Mouse (Mus musculus) adipocyte (in vitro differentiated cells): ENCODE results near the gene Pqbp1.
"Not testable (repeated sequence)": the region's sequence is repeated elsewhere in the genome, so short reads cannot be mapped to it uniquely, and the experiment has no call there.

ENCODE experiments used
- DNase-seq: peaks from one replicate; pipeline ENCODE4 v3.0.0-alpha.2; 2016; ENCODE audit warnings: low spot score

The Pqbp1 gene

DNA sequence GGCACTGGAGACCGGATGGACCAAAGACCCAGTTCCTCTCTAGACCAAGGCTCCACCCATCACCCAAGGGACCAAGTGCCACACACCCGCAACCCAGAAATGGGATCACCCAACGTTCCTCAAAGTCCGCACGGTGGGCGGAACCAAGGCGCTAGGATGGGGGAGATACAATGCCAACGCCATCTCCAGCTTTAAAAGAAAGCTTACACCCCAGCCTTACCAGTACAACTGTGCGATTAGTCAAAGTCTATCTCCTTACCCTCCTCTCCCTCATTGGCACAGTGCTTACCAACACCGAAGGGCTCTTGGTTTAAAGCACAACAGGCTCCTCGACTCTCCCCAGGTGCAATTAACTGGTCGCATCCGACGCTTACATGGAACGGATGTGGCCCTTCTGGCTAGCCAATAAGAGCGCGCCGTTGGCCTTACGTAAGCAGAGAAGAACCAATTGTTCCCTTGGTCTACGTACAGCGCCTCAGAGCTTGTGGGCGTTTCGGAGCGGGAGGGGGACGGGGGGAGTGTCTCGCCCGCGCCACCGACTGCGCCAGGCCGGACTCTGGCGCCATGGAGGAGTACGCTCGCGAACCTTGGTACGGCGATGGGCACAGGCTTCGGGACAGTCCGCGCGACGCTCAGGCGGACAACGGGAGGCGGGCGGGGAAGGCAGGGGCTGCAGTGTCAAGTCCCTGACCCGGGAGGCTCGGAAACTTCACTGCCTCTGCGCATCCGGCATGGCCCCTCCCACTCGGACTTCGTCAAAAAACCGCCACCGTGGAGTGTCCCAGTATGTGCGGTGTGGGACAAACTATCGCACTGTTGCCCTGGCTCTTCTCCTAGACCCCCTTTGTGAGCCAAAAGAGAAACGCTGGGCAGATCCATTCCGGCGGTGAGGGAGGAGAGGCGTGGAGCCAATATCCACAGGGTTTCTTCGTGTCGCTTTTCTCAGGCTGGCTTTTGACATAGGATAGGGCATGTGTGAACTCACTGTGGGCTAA is at the start of gene Pqbp1, which contains the start of gene Timm17b:
Gene Pqbp1 (minus strand): TSS at position 390 of the 995 bp plus-strand sequence.
Gene Timm17b (plus strand): TSS at position 478 of the 995 bp plus-strand sequence.
- peak; percentile 96 for DNase-seq

DNA sequence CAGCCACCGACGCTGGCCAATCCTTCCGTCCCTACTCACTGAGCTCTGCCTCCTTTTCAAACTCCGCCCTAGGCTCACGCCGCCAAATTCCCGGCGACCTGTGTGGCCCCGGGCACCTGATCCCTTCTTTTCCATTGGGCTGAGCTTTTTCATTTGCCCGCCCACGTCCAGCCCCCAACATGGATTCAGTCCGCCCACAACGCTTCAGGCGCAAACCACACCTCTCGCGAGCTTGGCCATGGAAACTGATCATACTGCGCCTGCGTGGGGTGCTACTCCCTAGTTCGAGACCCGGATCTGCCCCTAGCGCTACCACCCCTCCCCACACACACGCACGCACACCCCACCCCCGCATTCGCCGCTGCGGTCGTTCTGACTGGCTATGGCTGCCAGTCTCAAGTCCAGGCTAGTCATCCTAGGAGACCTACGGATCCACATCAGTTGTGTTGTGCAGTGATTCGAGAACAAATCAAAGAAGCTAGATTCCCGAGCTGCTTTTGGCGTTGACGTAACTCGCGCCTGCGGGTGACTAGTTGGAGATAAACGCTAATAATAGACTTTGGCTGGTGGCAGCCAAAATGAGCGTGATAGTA is 48.9 kb upstream of the Pqbp1 start:
- DNase-seq = peak; percentile 98

DNA sequence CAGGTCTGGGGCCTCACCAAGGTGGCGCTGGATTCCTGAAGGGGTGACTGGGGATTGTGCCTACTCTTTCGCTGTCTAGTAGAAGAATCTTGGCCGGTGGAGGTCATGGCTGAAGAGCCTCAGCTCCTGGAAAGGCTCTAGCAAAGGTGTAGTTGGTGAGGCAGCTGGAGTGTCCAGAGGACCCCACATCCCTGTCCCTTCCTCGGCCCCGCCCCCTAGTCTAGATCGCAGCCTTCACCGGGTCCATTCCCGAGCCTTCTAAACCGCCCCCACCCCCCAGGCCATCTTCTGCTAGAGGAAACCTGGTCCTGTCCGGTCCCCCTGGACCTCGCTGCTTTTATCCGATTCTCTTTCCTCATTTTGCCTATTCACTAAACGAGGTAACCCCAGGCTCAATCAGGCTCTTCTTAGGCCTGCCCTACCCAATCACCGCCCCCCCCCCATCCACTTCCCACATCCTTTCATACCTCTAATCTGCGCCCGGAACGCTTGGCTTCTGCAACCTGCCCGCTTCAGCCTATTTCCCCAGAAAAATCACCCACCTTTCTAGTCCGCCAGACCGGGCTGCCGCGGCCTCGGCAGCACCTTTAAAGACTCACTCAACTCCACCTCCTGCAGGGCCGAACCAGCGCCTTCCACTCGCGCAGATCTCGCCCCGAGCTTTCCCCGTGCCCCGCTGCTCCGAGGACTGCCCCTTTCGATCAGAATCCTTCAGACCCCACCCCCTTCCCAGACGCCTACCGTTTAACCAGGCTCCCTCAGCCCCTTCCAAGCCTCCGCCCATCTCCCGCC is 48.2 kb upstream of the Pqbp1 start, which contains the start of gene Hdac6:
Gene Hdac6 (minus strand): TSS at position 782 of the 792 bp plus-strand sequence.
- no peak for DNase-seq

DNA sequence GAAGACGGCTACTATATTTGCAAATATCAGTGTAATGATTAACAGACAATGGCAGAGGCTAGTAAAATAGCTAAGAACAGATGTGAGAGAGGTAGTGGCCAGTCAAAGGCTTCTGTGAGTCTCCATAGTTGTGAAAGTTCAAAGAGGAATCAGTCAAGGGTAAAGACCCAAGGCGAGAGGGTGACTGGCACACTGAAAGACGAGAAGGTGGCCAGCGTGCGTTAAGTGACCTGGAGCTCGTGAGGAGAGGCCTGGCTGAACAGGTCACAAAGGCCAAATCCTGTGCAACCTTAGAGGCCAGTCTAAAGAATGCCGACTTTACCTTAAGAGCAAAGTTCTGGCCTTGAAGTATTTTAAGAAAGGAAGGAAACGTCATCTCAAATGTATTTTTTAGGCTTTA is 46.5 kb upstream of the Pqbp1 start:
- DNase-seq = no peak

DNA sequence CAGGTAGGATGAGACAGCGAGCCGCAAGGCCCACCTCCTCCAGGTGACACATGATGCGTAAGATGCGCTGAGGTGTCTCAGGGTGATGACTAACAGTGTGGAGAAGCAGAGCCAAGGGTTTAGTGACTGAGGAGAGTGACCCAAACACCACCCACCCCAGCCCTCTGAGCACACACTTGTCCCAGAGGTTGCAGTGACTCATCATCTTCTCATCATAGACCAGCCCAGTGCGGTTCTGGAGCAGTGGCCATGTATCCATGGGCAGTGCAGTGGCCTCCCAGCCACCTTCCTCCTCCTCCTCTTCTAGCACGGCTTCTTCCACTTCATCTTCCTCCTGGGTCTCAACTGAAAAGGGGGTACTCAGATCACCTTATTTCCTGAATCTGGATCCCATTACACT is 38.6 kb upstream of the Pqbp1 start:
- DNase-seq = no peak

DNA sequence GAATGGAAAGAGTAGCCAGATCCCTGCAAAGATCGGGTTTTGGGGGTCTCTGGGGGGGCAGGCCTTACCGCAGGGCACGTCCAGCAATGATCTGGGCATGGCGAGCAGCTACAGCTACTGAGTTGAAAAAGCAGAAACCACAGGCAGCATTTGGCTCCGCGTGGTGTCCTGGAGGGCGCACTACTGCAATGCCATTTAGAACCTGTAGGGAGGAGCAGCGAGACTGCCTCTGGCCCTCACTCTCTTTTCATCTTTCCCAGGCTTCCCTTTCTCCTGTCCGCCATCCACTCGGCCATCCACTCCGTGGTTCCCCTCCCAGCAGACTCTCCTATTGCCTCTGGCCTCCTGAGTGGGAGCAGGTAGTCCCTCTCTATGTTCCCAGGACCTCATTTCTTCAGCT is 37.8 kb upstream of the Pqbp1 start:
- DNase-seq = no peak

DNA sequence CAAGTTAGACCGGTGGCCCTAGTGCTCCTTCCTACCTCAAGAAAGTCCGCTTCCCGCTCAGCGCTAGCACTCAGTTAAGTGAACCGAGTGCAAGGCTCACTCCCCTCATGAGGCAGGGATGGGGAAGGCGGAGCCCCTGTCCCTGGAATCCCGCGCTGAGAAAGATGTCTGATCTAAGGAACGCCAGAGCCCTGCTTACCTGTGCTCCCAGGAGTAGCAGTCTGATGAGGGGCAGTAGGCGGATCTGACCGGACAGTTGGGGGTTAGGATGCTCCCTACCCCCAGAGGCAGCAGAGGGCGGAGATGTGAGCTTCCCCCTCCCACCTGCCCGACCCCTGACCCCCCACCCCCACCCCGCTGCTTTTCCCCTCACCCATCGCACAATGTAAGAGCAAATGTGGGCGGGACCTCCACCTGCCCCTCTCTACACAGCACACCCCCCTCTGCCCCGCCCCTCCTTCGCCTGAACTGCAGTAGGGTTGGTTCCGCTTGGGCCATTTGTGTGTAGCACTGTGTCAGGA is 29.3 kb upstream of the Pqbp1 start, which contains the start of gene Eras:
Gene Eras (minus strand): TSS at position 338 of the 521 bp plus-strand sequence.
- no peak for DNase-seq

DNA sequence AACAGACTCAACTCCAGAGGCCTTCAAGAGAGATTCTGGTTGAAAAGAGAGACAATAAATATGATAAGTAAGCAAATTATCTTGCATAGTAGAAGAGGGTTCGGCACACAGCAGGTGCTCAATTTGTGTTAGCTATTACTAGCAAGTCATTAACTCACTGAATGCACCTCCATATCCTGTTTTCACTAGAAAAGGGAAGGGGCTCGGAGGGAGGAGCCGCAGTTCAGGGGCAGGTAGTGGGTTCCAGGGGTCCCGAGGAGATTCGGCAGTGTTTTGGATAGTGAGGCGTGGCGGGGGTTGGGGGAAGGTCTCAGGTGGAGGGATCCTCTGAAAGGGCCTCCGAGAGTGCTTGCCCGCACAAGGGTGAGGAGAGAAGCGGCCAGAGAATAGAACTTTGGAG is 28.0 kb upstream of the Pqbp1 start:
- no peak for DNase-seq

DNA sequence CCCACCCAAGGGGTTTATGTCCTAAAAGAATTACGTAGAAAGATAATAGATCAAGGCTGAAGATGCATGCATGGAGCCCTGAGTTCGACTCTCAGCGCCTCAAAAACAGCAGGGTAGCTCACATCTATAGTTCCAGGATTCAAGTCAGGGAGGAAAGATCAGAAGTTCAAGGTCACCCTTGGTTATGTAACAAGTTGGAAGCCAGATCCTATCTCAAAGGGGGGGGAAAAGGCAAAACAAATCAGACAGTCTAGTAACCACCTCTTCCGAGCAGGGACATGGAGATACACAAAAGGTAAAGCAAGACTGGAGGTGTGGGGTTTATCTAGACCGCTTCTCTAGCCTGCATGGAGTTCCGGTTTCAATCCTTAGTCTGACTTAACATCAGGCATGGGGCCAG is 27.2 kb upstream of the Pqbp1 start:
- no peak for DNase-seq

DNA sequence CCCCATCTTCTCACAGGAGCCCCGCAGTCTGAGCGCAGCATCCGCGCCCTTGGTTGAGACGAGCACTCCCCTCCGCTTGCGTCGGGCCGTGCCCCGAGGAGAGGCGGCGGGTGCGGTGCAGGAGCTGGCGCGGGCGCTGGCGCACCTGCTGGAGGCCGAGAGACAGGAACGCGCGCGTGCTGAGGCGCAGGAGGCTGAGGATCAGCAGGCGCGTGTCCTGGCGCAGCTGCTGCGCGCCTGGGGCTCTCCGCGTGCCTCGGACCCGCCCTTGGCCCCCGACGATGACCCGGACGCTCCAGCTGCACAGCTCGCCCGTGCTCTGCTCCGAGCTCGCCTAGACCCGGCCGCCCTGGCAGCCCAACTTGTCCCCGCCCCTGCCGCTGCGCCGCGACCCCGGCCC is 23.0 kb upstream of the Pqbp1 start:
- DNase-seq = no peak

DNA sequence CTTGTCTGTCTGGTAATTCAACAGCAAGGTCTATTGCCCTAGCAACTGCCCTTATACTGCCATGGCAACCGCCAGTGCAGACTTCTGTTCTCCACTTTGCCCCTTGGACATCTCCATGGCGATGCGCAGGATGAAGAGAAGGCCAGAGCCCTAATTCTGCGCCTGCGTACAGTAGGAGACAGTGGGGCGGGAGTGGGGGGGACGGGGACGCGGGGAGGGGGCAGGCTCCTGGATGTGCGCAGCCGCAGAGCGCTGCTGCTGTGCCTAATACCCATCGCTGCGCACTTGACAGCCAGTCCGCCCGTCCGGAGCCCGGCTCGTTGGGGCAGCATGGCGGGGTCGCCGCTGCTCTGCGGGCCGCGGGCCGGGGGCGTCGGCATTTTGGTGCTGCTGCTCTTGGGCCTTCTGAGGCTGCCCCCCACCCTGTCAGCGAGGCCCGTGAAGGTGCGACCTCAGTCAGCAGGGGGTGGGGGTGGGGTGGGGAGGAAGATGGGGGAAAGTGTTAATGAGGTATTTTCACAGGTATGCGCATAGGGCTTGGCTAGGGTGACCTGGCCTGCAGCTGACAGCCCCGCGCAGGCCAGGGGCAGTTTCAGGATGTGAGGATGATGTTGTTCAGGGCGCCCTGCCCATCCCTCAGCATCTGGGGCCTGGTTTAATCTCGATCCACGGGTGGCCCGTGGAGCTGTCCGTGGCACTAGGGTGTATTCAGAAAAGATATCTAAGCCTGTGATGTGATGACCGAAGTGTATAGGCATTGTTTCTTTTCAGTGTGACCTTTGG is 20.7 kb upstream of the Pqbp1 start, which contains the start of gene Pcsk1n:
Gene Pcsk1n (plus strand): TSS at position 222 of the 783 bp plus-strand sequence.
- no peak for DNase-seq

DNA sequence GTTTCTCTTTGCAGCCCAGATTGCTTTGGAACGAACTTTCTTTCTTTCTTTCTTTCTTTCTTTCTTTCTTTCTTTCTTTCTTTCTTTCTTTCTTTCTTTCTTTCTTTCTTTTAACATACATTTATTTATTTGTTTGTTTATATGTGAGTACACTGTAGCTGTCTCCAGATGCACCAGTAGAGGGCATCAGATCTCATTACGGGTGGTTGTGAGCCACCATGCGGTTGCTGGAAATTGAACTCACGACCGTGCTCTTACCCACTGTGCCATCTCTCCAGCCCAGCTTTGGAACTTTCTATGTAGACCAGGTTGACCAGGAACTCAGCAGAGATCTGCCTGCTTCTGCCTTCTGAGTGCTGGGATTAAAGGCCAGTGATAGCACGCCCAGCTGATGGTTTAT is 18.9 kb upstream of the Pqbp1 start:
- DNase-seq = not testable (repeated sequence)

DNA sequence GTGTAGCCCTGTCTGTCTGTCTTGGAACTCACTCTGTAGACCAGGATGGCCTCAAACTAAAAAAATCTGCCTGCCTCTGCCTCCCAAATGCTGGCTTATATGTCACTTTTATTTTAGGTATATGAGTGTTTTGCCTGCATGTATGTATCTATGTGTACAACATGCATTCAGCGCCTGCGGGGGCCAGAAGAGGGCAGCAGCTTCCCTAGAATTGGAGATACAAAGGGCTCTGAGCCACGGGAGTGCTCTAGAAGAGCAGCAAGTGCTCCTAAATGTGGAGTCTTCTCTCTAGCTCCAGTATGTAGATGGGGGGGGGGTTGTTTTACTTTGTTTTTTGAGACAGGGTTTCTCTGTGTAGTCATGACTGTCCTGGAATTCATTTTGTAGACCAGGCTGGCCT is 16.6 kb upstream of the Pqbp1 start:
- DNase-seq = not testable (repeated sequence)

DNA sequence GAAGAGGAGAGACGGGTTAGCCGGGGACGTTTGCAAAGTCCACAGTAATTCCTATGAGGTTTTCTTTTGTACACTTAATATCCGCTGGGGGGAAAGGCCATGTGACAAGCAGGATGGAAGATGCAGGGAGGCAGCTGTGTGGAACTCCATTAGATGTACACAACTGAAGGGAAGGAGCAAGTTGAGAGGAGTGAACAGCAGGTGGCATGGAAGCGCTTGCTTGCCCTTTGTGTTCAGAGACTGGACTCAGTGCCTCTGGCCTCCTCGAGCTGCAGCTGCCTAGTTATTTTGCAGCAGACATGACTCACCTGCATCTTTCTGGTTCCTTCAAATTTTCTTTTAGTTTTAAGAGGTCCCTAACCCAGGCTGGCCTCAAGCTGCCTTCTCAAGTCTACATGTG is 11.4 kb upstream of the Pqbp1 start:
- peak; percentile 34 for DNase-seq

DNA sequence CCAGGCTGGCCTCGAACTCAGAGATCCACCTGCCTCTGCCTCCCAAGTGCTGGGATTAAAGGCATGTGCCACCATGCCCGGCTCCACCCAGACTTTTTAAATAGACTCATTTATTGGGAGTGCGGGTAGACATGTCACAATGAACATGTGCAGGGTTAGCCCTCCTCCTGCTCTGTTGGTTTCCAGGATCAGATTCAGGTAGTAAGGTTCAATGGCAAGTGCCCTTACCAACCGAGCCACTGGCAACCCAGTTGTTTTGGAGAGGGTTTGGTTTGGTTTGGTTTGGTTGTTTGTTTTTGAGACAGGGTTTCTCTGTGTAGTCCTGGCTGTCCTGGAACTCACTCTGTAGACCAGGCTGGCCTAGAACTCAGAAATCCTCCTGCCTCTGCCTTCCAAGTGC is 10.2 kb upstream of the Pqbp1 start, which contains the start of gene Gm10490:
Gene Gm10490 (plus strand): TSS at position 301 of the 400 bp plus-strand sequence.
- DNase-seq = not testable (repeated sequence)

DNA sequence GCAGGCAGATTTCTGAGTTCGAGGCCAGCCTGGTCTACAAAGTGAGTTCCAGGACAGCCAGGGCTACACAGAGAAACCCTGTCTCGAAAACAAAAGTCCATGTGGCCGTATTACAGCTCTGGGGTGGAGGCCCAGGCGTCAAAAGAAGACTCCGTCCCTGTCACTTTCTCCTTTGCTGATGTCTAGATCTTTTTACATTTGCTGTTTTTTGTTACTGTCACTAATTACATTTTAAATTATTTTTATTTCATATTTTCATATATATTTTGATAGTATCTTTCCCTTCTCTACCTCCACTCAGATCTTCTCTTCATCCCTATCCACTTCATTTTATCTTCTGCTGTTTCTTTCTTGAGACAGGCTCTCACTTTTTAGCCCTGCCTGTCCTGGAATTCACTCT is 8.7 kb upstream of the Pqbp1 start, which contains the start of gene Gm10491:
Gene Gm10491 (minus strand): TSS at position 101 of the 400 bp plus-strand sequence.
- no peak for DNase-seq

DNA sequence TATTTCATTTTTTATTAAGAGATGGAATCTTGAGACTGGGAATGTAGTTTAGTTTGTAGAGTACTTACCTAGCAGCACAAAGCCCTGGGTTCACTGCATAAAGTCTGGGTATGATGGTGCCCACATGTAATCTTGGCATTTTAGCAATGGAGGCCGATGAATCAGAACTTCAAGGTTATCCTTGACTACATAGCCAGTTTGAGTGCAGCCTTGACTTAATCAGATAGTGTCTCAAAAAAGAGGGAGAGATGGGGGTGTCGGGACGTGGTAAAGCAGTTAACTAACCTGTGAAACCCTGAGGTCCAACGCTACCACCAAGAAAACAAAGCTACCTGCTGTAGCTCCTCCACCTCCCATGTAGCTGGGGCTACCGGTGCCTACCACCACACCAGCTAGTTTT is 5.4 kb upstream of the Pqbp1 start:
- no peak for DNase-seq

DNA sequence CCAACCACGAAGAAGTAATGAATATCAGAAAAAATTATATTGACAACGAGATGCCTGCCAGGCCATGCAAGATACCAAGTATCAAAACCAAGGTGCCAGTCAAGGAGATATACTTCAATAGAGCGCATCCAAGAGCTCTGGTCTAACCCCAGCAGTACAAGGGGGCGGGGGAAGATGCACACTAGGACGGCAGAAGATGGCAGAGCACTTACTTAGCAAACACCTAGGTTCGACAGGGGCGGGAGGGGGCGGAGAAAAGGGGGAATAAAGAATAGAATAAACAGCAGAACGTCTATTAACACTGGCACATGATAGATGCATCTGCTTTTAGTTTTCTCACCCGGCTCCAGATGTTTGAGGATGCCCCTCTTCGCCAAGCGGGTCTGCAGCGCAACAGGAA is 858 bp downstream of the Pqbp1 start:
- no peak for DNase-seq

DNA sequence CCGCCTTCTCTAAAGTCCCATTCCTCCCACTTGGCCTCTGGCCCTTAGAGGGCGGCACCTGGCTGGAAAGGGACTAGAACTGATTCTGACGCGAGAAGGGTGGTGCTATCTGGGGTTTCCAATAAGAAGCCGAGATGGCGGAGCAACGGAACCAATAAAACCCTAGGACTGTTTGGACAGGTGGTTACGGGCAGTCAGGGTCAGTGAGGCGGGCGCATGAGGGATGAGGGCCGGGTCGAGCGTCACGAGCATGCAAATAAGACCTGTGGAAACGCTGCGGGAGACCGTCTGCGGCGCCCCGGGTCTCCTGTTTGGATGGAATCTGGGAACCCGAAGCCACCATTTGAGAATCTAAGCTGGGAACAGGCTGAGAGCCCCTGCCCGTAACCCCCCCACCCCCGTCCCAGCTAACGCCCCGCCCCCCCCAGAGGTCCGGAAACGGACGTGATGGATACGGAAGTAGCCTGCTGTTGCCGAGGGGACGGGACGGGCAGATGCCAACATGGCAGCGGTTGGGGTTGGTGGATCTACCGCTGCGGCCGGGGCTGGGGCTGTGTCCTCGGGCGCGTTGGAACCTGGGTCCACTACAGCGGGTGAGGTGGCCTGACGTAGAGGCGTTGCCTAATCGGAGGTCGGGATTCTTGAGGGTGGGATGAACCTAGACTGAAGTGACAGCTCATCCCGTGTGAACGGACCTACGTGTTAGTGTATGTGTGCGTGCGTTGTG is 15.1 kb downstream of the Pqbp1 start, which contains the start of gene Slc35a2:
Gene Slc35a2 (plus strand): TSS at position 188 of the 727 bp plus-strand sequence.
- DNase-seq = peak; percentile 96

DNA sequence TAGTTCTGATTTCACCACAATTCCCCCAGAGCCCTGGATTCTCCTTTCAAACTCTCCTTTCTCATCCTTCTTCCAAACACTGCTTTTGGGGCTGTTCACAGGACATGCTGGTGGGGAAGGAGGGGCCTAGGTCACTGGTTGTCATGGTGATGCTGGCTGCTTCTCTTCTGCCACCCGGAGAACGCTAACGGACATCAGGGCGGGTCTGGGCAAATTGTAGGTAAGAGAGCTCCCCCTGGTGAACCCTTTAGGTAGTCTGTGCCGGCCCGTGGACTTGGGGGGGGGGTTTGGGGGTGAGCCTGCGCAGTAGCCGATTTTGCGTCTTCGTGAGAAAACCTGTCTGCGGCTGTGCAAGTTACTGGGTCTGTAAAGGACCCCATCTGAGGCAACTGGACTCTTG is 19.2 kb downstream of the Pqbp1 start:
- DNase-seq = no peak
